Mouse (Mus musculus) frontal cortex, adult (tissue): Measurements from ENCODE around the gene Cyp46a1.

ENCODE experiments used
- ATAC-seq: cut with Nextera tagmentation; 2 replicates; pipeline ENCODE4 v1.9.2; 2017; ENCODE audit warnings: mild to moderate bottlenecking, moderate library complexity, mixed read lengths; ENCODE audit not compliant: low TSS enrichment

Cyp46a1 gene

GRCm38 (mm10) chr12:108333895-108334445, at the start of gene Cyp46a1:
TSS of gene Cyp46a1 (plus strand) at chr12:108334381.
- ATAC-seq, result peak; percentile 79

GRCm38 (mm10) chr12:108284455-108285224, 49.5 kb upstream of the Cyp46a1 start:
- no peak for ATAC-seq

GRCm38 (mm10) chr12:108285225-108286011, 48.8 kb upstream of the Cyp46a1 start:
- no peak for ATAC-seq

- no peak for ATAC-seq
Measured at GRCm38 (mm10) chr12:108286381-108286780, 47.8 kb upstream of the Cyp46a1 start.

- ATAC-seq, result no peak
Measured at GRCm38 (mm10) chr12:108287011-108287410, 47.2 kb upstream of the Cyp46a1 start.

GRCm38 (mm10) chr12:108288127-108288880, 45.9 kb upstream of the Cyp46a1 start:
- ATAC-seq, result no peak

GRCm38 (mm10) chr12:108292419-108292818, 41.8 kb upstream of the Cyp46a1 start:
- ATAC-seq, result peak; percentile 47; the same call in 1 of the 2 replicates

- peak; percentile 86 for ATAC-seq
Measured at GRCm38 (mm10) chr12:108292957-108293356, 41.2 kb upstream of the Cyp46a1 start.

- no peak for ATAC-seq
Measured at GRCm38 (mm10) chr12:108294620-108295019, 39.6 kb upstream of the Cyp46a1 start.

- ATAC-seq, result no peak
Measured at GRCm38 (mm10) chr12:108297033-108297432, 37.1 kb upstream of the Cyp46a1 start.

- ATAC-seq, result no peak
Measured at GRCm38 (mm10) chr12:108301006-108301405, 33.2 kb upstream of the Cyp46a1 start.

- no peak for ATAC-seq
Measured at GRCm38 (mm10) chr12:108303778-108304365, 30.3 kb upstream of the Cyp46a1 start.

- no peak for ATAC-seq
Measured at GRCm38 (mm10) chr12:108305172-108305571, 29.0 kb upstream of the Cyp46a1 start.

GRCm38 (mm10) chr12:108305812-108306794, 28.1 kb upstream of the Cyp46a1 start, which contains the start of gene Hhipl1:
TSS of gene Hhipl1 (plus strand) at chr12:108306270.
- ATAC-seq, result peak; percentile 50

GRCm38 (mm10) chr12:108307553-108307952, 26.6 kb upstream of the Cyp46a1 start:
- peak; percentile 54 for ATAC-seq

- ATAC-seq, result no peak
Measured at GRCm38 (mm10) chr12:108308363-108308856, 25.8 kb upstream of the Cyp46a1 start.

GRCm38 (mm10) chr12:108309116-108309794, 24.9 kb upstream of the Cyp46a1 start:
- ATAC-seq, result no peak

GRCm38 (mm10) chr12:108310041-108310440, 24.1 kb upstream of the Cyp46a1 start:
- no peak for ATAC-seq

- no peak for ATAC-seq
Measured at GRCm38 (mm10) chr12:108310456-108311027, 23.6 kb upstream of the Cyp46a1 start.
